ENCODE assay signal across 13 mouse cellular contexts in the genomic region with DNA sequence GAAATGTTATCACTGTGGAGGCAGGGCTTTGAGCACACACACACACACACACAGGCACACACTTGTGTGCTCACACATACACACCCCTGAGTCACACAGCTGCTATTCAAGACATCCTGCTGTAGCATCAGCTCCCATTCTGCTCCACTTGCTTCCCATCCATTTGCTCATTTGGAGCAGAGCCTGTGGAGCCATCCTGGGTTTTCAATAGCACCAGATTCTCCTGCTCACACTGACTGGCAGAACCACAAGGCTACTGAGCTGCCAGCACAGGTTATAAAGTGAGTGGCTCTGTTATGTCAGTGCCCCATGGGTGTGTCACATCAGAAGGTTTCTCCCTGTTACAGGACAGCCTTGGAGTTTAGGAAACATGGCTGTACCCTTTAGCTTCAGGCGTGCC.
DNase-seq lines count a peak whose midpoint lies in the region; ATAC-seq and TF ChIP-seq lines count a peak whose summit lies in the region.
"Had no signal": no experiment of that assay in that cellular context is flagged by ENCODE, and none has a peak within 500 bp of the region (broad histone marks: within the 10 kb centered on the region; RNA-seq: fewer than 3 reads in every experiment).

No protein-coding gene starts in this region.

- no peak overlapping the region for H3K9ac ChIP-seq in stomach, embryonic 14.5 days (replicated peaks; ENCODE audit: low read depth, low read length)
- no peak overlapping the region for H3K9ac ChIP-seq in stomach, postnatal 0 days (ENCODE audit: low read length)
- H3K9ac ChIP-seq in embryonic facial prominence, embryonic 14.5 days (ENCODE audit: low read depth, low read length), result no peak overlapping the region
- no peak overlapping the region for H3K9ac ChIP-seq in limb, embryonic 11.5 days (ENCODE audit: low read length)
- H3K9ac ChIP-seq: liver, embryonic 14.5 days had no signal

- H3K4me2 ChIP-seq in stomach, embryonic 14.5 days (replicated peaks; ENCODE audit: low read depth, low read length), result no peak overlapping the region
- no peak overlapping the region for H3K4me2 ChIP-seq in stomach, postnatal 0 days (replicated peaks; ENCODE audit: low read depth)
- 0 out of 2 replicates have a peak overlapping the region, but pooled peaks have one; percentile 4 for H3K4me2 ChIP-seq in embryonic facial prominence, embryonic 14.5 days (ENCODE audit: low read depth, low read length)
- H3K4me2 ChIP-seq in limb, embryonic 11.5 days (ENCODE audit: low read depth, severe bottlenecking), result no peak overlapping the region
- H3K4me2 ChIP-seq: heart, embryonic 11.5 days had no signal

- no peaks in the 10 kb centered on the region for H3K9me3 ChIP-seq in stomach, embryonic 14.5 days (ENCODE audit: control insufficient read depth, low read depth, low read length)
- H3K9me3 ChIP-seq in stomach, postnatal 0 days (ENCODE audit: control insufficient read depth, low read length), result no peaks in the 10 kb centered on the region
- H3K9me3 ChIP-seq in embryonic facial prominence, embryonic 14.5 days (ENCODE audit: control insufficient read depth, low read length), result no peaks in the 10 kb centered on the region
- H3K9me3 ChIP-seq in limb, embryonic 11.5 days (ENCODE audit: control insufficient read depth, low read length), result no peaks in the 10 kb centered on the region

- no peak for DNase-seq in stomach, postnatal 0 days (ENCODE audit: low spot score)
- no peak for DNase-seq in embryonic facial prominence, embryonic 14.5 days (ENCODE audit: low spot score)
- DNase-seq in limb, embryonic 11.5 days (ENCODE audit: low spot score), result no peak
- DNase-seq in thymus, postnatal 25 days, result no peak
- DNase-seq in embryo, embryonic 9.5 days (ENCODE audit: extremely low spot score), result no peak
- no peak for DNase-seq in spleen, postnatal 10 days (ENCODE audit: low spot score in 2 of 2)
- no peak for DNase-seq in thymus, postnatal 14 days
- DNase-seq: kidney, adult 8-10 months; right cerebral cortex, postnatal 14 days had no signal

- 68% methylated on average over 1 of the region's 1 CpGs for whole genome bisulfite sequencing in stomach, embryonic 14.5 days
- 69% methylated on average over 1 of the region's 1 CpGs for WGBS in stomach, postnatal 0 days
- WGBS in embryonic facial prominence, embryonic 14.5 days, result 32% methylated on average over 1 of the region's 1 CpGs
- 61% methylated on average over 1 of the region's 1 CpGs for WGBS in limb, embryonic 11.5 days

- peaks cover 6% of the 10 kb centered on the region; the same call in 1 of the 2 replicates for H3K4me1 ChIP-seq in stomach, embryonic 14.5 days (ENCODE audit: control insufficient read depth, insufficient read depth, low read length)
- H3K4me1 ChIP-seq in stomach, postnatal 0 days (replicated peaks; ENCODE audit: control insufficient read depth, insufficient read depth), result no peaks in the 10 kb centered on the region
- H3K4me1 ChIP-seq in embryonic facial prominence, embryonic 14.5 days (ENCODE audit: control insufficient read depth, insufficient read depth, low read length), result peaks cover 30% of the 10 kb centered on the region; the same call in 1 of the 2 replicates
- H3K4me1 ChIP-seq in limb, embryonic 11.5 days (ENCODE audit: control insufficient read depth, insufficient read depth, low read length), result peaks cover 15% of the 10 kb centered on the region

- H3K36me3 ChIP-seq in stomach, embryonic 14.5 days (ENCODE audit: control insufficient read depth, insufficient read depth, low read length), result no peaks in the 10 kb centered on the region
- H3K36me3 ChIP-seq in stomach, postnatal 0 days (ENCODE audit: control insufficient read depth, insufficient read depth, low read length), result no peaks in the 10 kb centered on the region
- H3K36me3 ChIP-seq in embryonic facial prominence, embryonic 14.5 days (ENCODE audit: control insufficient read depth, insufficient read depth, low read length), result no peaks in the 10 kb centered on the region
- no peaks in the 10 kb centered on the region for H3K36me3 ChIP-seq in limb, embryonic 11.5 days (ENCODE audit: control insufficient read depth, insufficient read depth, low read length)

- TF ChIP-seq EP300 in stomach, postnatal 0 days (optimal IDR thresholded peaks at IDR 0.05), result no peak

- no peak overlapping the region for H3K4me3 ChIP-seq in stomach, embryonic 14.5 days (ENCODE audit: low read depth, low read length)
- no peak overlapping the region for H3K4me3 ChIP-seq in stomach, postnatal 0 days (ENCODE audit: low read depth, low read length)
- no peak overlapping the region for H3K4me3 ChIP-seq in embryonic facial prominence, embryonic 14.5 days (ENCODE audit: low read depth, low read length)
- no peak overlapping the region for H3K4me3 ChIP-seq in limb, embryonic 11.5 days (ENCODE audit: low read depth, low read length)
- H3K4me3 ChIP-seq: erythroblast, embryonic 14.5 days had no signal

- TF ChIP-seq CTCF in stomach, postnatal 0 days (IDR thresholded peaks at IDR 0.05; ENCODE audit: low read depth), result no peak

- ATAC-seq in stomach, embryonic 14.5 days (ENCODE audit: insufficient number of reproducible peaks, insufficient read depth, low FRiP score, low read depth), result no peak
- ATAC-seq in stomach, postnatal 0 days (ENCODE audit: low FRiP score, low TSS enrichment), result no peak
- no peak for ATAC-seq in embryonic facial prominence, embryonic 14.5 days (ENCODE audit: low read depth)
- ATAC-seq in limb, embryonic 11.5 days (ENCODE audit: insufficient number of reproducible peaks, low FRiP score, low TSS enrichment, low read depth), result no peak; the same call in 1 of the 2 replicates

- H3K27ac ChIP-seq in stomach, embryonic 14.5 days (ENCODE audit: low read length), result peak overlapping the region; percentile 55; the same call in 1 of the 2 replicates
- H3K27ac ChIP-seq in stomach, postnatal 0 days (replicated peaks), result no peak overlapping the region
- H3K27ac ChIP-seq in embryonic facial prominence, embryonic 14.5 days (replicated peaks; ENCODE audit: low read depth, low read length), result peak overlapping the region; percentile 62; the same call in 1 of the 2 replicates
- peak overlapping the region; percentile 82 for H3K27ac ChIP-seq in limb, embryonic 11.5 days (replicated peaks; ENCODE audit: low read depth, low read length)
- H3K27ac ChIP-seq: liver, embryonic 14.5 days had no signal

- H3K27me3 ChIP-seq in stomach, embryonic 14.5 days (ENCODE audit: control insufficient read depth, insufficient read depth, low read length), result no peaks in the 10 kb centered on the region
- no peaks in the 10 kb centered on the region for H3K27me3 ChIP-seq in stomach, postnatal 0 days (ENCODE audit: control insufficient read depth, insufficient read depth, low read length)
- H3K27me3 ChIP-seq in embryonic facial prominence, embryonic 14.5 days (replicated peaks; ENCODE audit: control insufficient read depth, insufficient read depth, low read length), result no peaks in the 10 kb centered on the region
- no peaks in the 10 kb centered on the region for H3K27me3 ChIP-seq in limb, embryonic 11.5 days (ENCODE audit: control insufficient read depth, insufficient read depth, low read length)
